Mouse (Mus musculus) heart, embryonic 15.5 days (tissue): ENCODE results near the gene Ddx54. TPM values are rescaled to one million over a fixed set of nuclear protein-coding genes. Genes with fewer than 3 reads are reported as not detected.
A peak's percentile ranks its signal among the peaks of the same experiment; 100 is the strongest.

Source experiments
- ATAC-seq: fragments of 200-750 bp; cut with Nextera tagmentation; replicated peaks from 2 replicates; pipeline ENCODE4 v1.8.0; 2017; ENCODE audit warnings: low read depth, moderate TSS enrichment; ENCODE audit not compliant: insufficient number of reproducible peaks, insufficient read depth, low FRiP score
- H3K27ac ChIP-seq: fragments of 300-500 bp; sonication (generic); 2 replicates; pipeline ENCODE4 v1.5.1; 2015; ENCODE audit warnings: mild to moderate bottlenecking, inconsistent platforms
- H3K27me3 ChIP-seq: fragments of 300-500 bp; sonication (generic); 2 replicates; pipeline ENCODE4 v1.6.1; 2015; ENCODE audit warnings: inconsistent platforms
- H3K36me3 ChIP-seq: fragments of 300-500 bp; sonication (generic); 2 replicates; pipeline ENCODE4 v1.6.1; 2015; ENCODE audit warnings: mild to moderate bottlenecking, inconsistent platforms
- H3K4me1 ChIP-seq: fragments of 300-500 bp; sonication (generic); replicated peaks from 2 replicates; pipeline ENCODE4 v1.6.1; 2015; ENCODE audit warnings: inconsistent platforms
- H3K4me2 ChIP-seq: fragments of 300-500 bp; sonication (generic); 2 replicates; pipeline ENCODE4 v1.6.1; 2015; ENCODE audit warnings: inconsistent platforms, mild to moderate bottlenecking, moderate library complexity
- H3K4me3 ChIP-seq: fragments of 300-500 bp; sonication (generic); 2 replicates; pipeline ENCODE4 v1.5.1; 2015; ENCODE audit warnings: mild to moderate bottlenecking, inconsistent platforms
- H3K9ac ChIP-seq: fragments of 300-500 bp; sonication (generic); 2 replicates; pipeline ENCODE4 v1.6.1; 2015; ENCODE audit warnings: mild to moderate bottlenecking, inconsistent platforms
- H3K9me3 ChIP-seq: fragments of 300-500 bp; sonication (generic); replicated peaks from 2 replicates; pipeline ENCODE4 v1.6.1; 2016; ENCODE audit warnings: inconsistent platforms
- WGBS: fragments of 180-500 bp; shearing (Covaris S2); methylation state at CpG from one replicate; pipeline ENCODE4 v1.1.7; 2015; ENCODE audit warnings: mixed read lengths; 5-methylcytosine and 5-hydroxymethylcytosine counted together
- polyA plus RNA-seq: library from polyadenylated mRNA; unstranded; fragments of >200 nt; fragmentation: Nextera tagmentation; extraction: Ambion mirVana; gene quantifications from 2 replicates; pipeline ENCODE4 v1.2.1, GENCODE M21; 2015

Ddx54 gene
- polyA plus RNA-seq: 23.4 and 32.9 TPM in 2 replicates

- Histone ChIP-seq H3K27me3 (no peaks in the 10 kb centered on the region), H3K36me3 (peaks cover 14% of the 10 kb centered on the region; the same call in 1 of the 2 replicates), H3K4me3 (peak within 1 kb of the TSS; percentile 67), H3K9ac (peak within 1 kb of the TSS; percentile 64), H3K4me1 (peaks cover 16% of the 10 kb centered on the region), H3K4me2 (peak within 1 kb of the TSS; percentile 85), H3K9me3 (no peaks in the 10 kb centered on the region), H3K27ac (peak within 1 kb of the TSS; percentile 84)
- ATAC-seq: peak; percentile 85
- WGBS: under 1% methylated on average over 22 of the region's 22 CpGs
Observed at GRCm38 (mm10) chr5:120612442-120612821, at the start of gene Ddx54, which contains the start of gene Rita1. TSS of gene Ddx54 (plus strand) at chr5:120612739. TSS of gene Rita1 (minus strand) at chr5:120612589.

GRCm38 (mm10) chr5:120562956-120563913 is 49.3 kb upstream of the Ddx54 start:
- Histone ChIP-seq H3K4me1 (peaks cover 68% of the 10 kb centered on the region), H3K9ac (peak overlapping the region; percentile 23; the same call in 1 of the 2 replicates), H3K27me3 (no peaks in the 10 kb centered on the region), H3K9me3 (no peaks in the 10 kb centered on the region), H3K4me3 (no peak overlapping the region), H3K27ac (peak overlapping the region; percentile 77), H3K4me2 (peak overlapping the region; percentile 27; the same call in 1 of the 2 replicates), H3K36me3 (no peaks in the 10 kb centered on the region)
- 41% methylated on average over 28 of the region's 28 CpGs for WGBS
- peak; percentile 67 for ATAC-seq

- Histone ChIP-seq H3K27ac (peak overlapping the region; percentile 77), H3K27me3 (no peaks in the 10 kb centered on the region), H3K4me3 (no peak overlapping the region), H3K36me3 (no peaks in the 10 kb centered on the region), H3K4me1 (peaks cover 72% of the 10 kb centered on the region), H3K4me2 (no peak overlapping the region), H3K9ac (no peak overlapping the region), H3K9me3 (no peaks in the 10 kb centered on the region)
- 48% methylated on average over 4 of the region's 4 CpGs for WGBS
- no peak for ATAC-seq
Observed at GRCm38 (mm10) chr5:120563914-120564311, 48.6 kb upstream of the Ddx54 start.

GRCm38 (mm10) chr5:120565171-120565905 is 47.2 kb upstream of the Ddx54 start:
- no peak overlapping the region for H3K4me2 ChIP-seq
- H3K9ac ChIP-seq: no peak overlapping the region
- peak overlapping the region; percentile 58; the same call in 1 of the 2 replicates for H3K27ac ChIP-seq
- WGBS: 56% methylated on average over 15 of the region's 15 CpGs
- peaks cover 75% of the 10 kb centered on the region for H3K4me1 ChIP-seq
- no peaks in the 10 kb centered on the region for H3K36me3 ChIP-seq
- H3K4me3 ChIP-seq: no peak overlapping the region
- H3K27me3 ChIP-seq: no peaks in the 10 kb centered on the region
- ATAC-seq: no peak
- H3K9me3 ChIP-seq: no peaks in the 10 kb centered on the region

- no peak overlapping the region for H3K4me3 ChIP-seq
- no peaks in the 10 kb centered on the region for H3K9me3 ChIP-seq
- H3K27ac ChIP-seq: peak overlapping the region; percentile 58
- WGBS: 48% methylated on average over 5 of the region's 5 CpGs
- no peak for ATAC-seq
- no peak overlapping the region for H3K4me2 ChIP-seq
- no peaks in the 10 kb centered on the region for H3K36me3 ChIP-seq
- no peak overlapping the region for H3K9ac ChIP-seq
- H3K27me3 ChIP-seq: no peaks in the 10 kb centered on the region
- peaks cover 74% of the 10 kb centered on the region for H3K4me1 ChIP-seq
Observed at GRCm38 (mm10) chr5:120566101-120566500, 46.4 kb upstream of the Ddx54 start.

GRCm38 (mm10) chr5:120566681-120567252 is 45.8 kb upstream of the Ddx54 start:
- no peak for ATAC-seq
- Histone ChIP-seq H3K4me1 (peaks cover 79% of the 10 kb centered on the region), H3K27ac (peak overlapping the region; percentile 58; the same call in 1 of the 2 replicates), H3K36me3 (no peaks in the 10 kb centered on the region), H3K27me3 (no peaks in the 10 kb centered on the region), H3K9ac (0 out of 2 replicates have a peak overlapping the region, but pooled peaks have one; percentile 3), H3K4me3 (no peak overlapping the region), H3K9me3 (no peaks in the 10 kb centered on the region), H3K4me2 (no peak overlapping the region)
- WGBS: 44% methylated on average over 9 of the region's 9 CpGs

- Histone ChIP-seq H3K27ac (peak overlapping the region; percentile 29; the same call in 1 of the 2 replicates), H3K4me2 (no peak overlapping the region), H3K27me3 (no peaks in the 10 kb centered on the region), H3K36me3 (no peaks in the 10 kb centered on the region), H3K9me3 (no peaks in the 10 kb centered on the region), H3K9ac (0 out of 2 replicates have a peak overlapping the region, but pooled peaks have one; percentile 16), H3K4me1 (peaks cover 82% of the 10 kb centered on the region), H3K4me3 (no peak overlapping the region)
- 52% methylated on average over 21 of the region's 21 CpGs for WGBS
- ATAC-seq: no peak
Observed at GRCm38 (mm10) chr5:120567253-120567701, 45.3 kb upstream of the Ddx54 start.

GRCm38 (mm10) chr5:120567761-120568211 is 44.8 kb upstream of the Ddx54 start:
- WGBS: 65% methylated on average over 14 of the region's 14 CpGs
- no peak for ATAC-seq
- H3K4me1 ChIP-seq: peaks cover 80% of the 10 kb centered on the region
- no peaks in the 10 kb centered on the region for H3K9me3 ChIP-seq
- no peak overlapping the region for H3K4me3 ChIP-seq
- no peaks in the 10 kb centered on the region for H3K36me3 ChIP-seq
- H3K27ac ChIP-seq: peak overlapping the region; percentile 29; the same call in 1 of the 2 replicates
- no peaks in the 10 kb centered on the region for H3K27me3 ChIP-seq
- no peak overlapping the region for H3K4me2 ChIP-seq
- H3K9ac ChIP-seq: no peak overlapping the region

- Histone ChIP-seq H3K36me3 (no peaks in the 10 kb centered on the region), H3K9me3 (no peaks in the 10 kb centered on the region), H3K4me3 (no peak overlapping the region), H3K27ac (no peak overlapping the region), H3K27me3 (no peaks in the 10 kb centered on the region), H3K4me1 (peaks cover 74% of the 10 kb centered on the region), H3K9ac (no peak overlapping the region), H3K4me2 (no peak overlapping the region)
- no peak for ATAC-seq
- WGBS: 60% methylated on average over 9 of the region's 9 CpGs
Observed at GRCm38 (mm10) chr5:120568336-120568768, 44.2 kb upstream of the Ddx54 start.

- ATAC-seq: no peak
- 57% methylated on average over 4 of the region's 4 CpGs for WGBS
- Histone ChIP-seq H3K9me3 (no peaks in the 10 kb centered on the region), H3K4me1 (peaks cover 68% of the 10 kb centered on the region), H3K36me3 (no peaks in the 10 kb centered on the region), H3K4me3 (no peak overlapping the region), H3K27ac (no peak overlapping the region), H3K4me2 (no peak overlapping the region), H3K9ac (no peak overlapping the region), H3K27me3 (no peaks in the 10 kb centered on the region)
Observed at GRCm38 (mm10) chr5:120568964-120569363, 43.6 kb upstream of the Ddx54 start.
